Mouse (Mus musculus): ENCODE measurements at regions not wholly inside any gene's neighbourhood (a gene's known extent, or its start where the extent isn't known, plus 50 kb on each side); places are given as distances from the start of the nearest gene placed in this dataset.

DNA sequence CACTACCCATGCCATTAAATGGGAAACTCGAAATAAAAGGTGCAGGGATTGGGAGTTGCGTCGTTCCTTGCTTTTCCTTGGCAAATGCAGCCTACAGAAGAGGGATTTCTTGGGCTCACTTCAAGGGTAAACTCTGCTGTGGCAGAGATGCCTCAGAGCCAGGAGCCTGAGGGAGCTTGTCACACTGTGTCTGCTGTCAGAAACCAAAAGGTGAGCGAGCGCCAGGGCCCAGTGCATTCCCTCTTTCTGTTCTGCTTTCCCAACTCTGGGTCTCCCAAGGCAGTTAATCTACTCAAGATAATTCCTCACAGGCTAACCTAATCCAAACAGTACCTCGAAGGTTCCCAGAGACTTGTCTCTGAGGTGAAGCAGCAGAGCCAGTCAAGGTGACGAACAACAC lies 179.5 kb downstream of the Ttc8 start:
- Histone ChIP-seq H3K4me3 (no peak overlapping the region), H3K9me3 (no peaks in the 10 kb centered on the region), H3K4me1 (no peaks in the 10 kb centered on the region; the same call in 1 of the 2 replicates), H3K27me3 (peaks cover 9% of the 10 kb centered on the region), H3K36me3 (no peaks in the 10 kb centered on the region), H3K9ac (replicated peaks) (no peak overlapping the region), H3K27ac (replicated peaks) (no peak overlapping the region), H3K4me2 (replicated peaks) (no peak overlapping the region)
- ATAC-seq (ENCODE audit: low FRiP score, low read depth): no peak
- WGBS: 86% methylated on average over 7 of the region's 7 CpGs

DNA sequence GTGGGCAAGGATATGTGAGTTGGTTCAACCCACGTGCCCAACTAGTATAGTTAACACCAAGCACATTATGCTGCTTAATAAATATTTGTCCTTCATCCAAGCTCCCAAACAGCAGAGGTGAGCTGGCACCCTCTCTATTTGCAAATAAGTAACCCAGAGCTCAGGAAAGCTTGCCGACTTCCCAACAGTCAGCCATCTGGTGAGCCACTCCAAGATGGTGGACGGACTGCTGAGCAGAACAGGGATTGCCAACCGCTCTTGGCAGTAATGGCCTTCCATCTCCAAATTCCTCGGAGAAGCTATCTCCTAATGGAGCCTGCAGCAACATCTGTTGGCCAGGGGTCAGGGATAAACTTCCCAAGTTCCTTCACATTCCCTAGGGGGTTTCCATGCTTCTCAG lies 188.2 kb downstream of the Ttc8 start:
- Histone ChIP-seq H3K27me3 (no peaks in the 10 kb centered on the region), H3K36me3 (no peaks in the 10 kb centered on the region), H3K27ac (replicated peaks) (no peak overlapping the region), H3K4me1 (no peaks in the 10 kb centered on the region), H3K9ac (replicated peaks) (no peak overlapping the region), H3K4me3 (no peak overlapping the region), H3K4me2 (replicated peaks) (no peak overlapping the region), H3K9me3 (peaks cover 12% of the 10 kb centered on the region; the same call in 1 of the 2 replicates)
- 90% methylated on average over 5 of the region's 5 CpGs for WGBS
- no peak for ATAC-seq (ENCODE audit: low FRiP score, low read depth)

DNA sequence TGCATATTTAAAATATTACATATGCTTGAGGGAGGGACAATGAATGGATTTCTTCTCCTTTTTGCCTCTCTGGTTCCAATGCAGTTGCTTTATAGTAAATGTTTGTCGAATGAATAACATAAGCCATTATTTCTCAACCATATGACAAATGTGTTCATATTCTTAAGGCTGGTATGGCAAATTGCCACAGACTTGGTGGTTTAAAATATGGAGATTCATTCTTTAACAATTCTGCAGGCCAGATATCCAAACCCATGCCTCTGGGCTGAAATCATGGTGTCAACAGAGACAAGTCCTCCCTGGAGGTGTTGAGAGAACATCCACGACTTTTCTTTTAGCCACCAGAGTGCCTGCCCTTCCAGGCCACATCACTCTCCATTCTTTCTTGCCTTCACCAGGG lies 193.4 kb downstream of the Ttc8 start:
- WGBS: 88% methylated on average over 2 of the region's 2 CpGs
- no peak overlapping the region for H3K4me3 ChIP-seq
- 0 out of 2 replicates have a peak, but pooled peaks cover 3% of the 10 kb centered on the region for H3K9me3 ChIP-seq

DNA sequence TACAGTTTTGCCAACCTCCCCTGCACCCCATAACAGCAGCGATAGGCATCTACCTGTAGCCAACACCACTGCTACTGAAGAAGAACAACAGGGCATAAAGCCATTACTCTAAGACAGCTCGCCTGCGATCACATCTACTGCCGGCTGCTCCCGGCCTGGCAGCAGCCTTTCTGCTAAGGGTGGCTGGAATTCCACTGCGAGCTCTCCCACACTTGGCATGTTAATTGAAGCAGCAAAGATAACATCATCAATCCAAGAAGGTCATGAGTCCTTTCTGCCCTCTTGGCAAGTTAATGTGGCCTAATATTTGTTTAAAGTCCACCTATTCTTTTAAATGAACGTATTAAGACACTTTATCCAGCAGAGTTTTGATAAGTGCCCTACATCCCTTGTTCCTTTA lies 196.1 kb downstream of the Ttc8 start:
- Histone ChIP-seq H3K4me3 (no peak overlapping the region), H3K9me3 (no peaks in the 10 kb centered on the region), H3K27me3 (no peaks in the 10 kb centered on the region), H3K4me1 (no peaks in the 10 kb centered on the region), H3K4me2 (replicated peaks) (no peak overlapping the region), H3K27ac (replicated peaks) (no peak overlapping the region), H3K36me3 (no peaks in the 10 kb centered on the region), H3K9ac (replicated peaks) (no peak overlapping the region)
- ATAC-seq (ENCODE audit: low FRiP score, low read depth): no peak
- WGBS: 79% methylated on average over 7 of the region's 7 CpGs

More for the DNA sequence above, 193.4 kb downstream of the Ttc8 start:
- Histone ChIP-seq H3K27ac (replicated peaks) (no peak overlapping the region), H3K4me1 (no peaks in the 10 kb centered on the region), H3K36me3 (no peaks in the 10 kb centered on the region), H3K4me2 (replicated peaks) (no peak overlapping the region), H3K27me3 (no peaks in the 10 kb centered on the region), H3K9ac (replicated peaks) (no peak overlapping the region)
- no peak for ATAC-seq (ENCODE audit: low FRiP score, low read depth)

DNA sequence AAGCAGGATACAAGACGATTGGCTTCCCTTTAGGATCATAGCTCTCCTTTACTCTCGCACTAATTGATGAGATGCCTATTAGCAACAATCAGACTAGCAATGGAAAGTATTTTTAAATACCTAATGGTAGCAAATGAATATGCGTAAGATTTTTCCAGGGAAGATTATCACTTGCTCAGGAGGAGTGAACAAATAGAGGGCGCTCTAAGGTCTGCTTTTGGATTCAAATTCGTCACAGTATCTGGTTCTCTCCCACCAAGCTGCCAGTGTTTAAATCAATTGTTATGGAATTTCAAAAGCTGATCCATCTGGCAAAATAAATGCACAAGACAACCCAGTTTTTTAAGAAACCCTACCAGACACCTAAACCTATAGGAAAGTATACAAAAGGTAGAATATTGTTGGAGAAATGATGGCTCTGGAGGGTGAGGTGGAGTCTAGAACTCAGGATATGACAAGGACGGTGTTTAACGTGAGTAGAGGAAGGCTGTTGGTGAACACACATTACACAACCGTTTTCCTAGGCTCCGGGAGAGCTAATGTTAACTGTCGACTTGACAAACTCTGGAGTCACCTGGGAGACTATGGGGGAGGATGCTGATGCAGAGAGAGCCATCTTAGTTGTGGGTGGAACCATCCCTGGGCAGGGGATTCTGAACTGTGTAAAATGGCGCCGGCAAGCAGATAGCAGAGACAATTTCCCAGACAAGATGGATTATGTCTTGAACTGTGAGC lies 198.2 kb downstream of the Ttc8 start:
- H3K9ac ChIP-seq (replicated peaks): no peak overlapping the region
- H3K27ac ChIP-seq (replicated peaks): no peak overlapping the region
- H3K4me2 ChIP-seq (replicated peaks): no peak overlapping the region
- H3K4me3 ChIP-seq: no peak overlapping the region
- H3K36me3 ChIP-seq: no peaks in the 10 kb centered on the region
- no peaks in the 10 kb centered on the region for H3K9me3 ChIP-seq
- 91% methylated on average over 12 of the region's 12 CpGs for WGBS
- H3K4me1 ChIP-seq: no peaks in the 10 kb centered on the region
- no peaks in the 10 kb centered on the region for H3K27me3 ChIP-seq
- no peak for ATAC-seq (ENCODE audit: low FRiP score, low read depth)

DNA sequence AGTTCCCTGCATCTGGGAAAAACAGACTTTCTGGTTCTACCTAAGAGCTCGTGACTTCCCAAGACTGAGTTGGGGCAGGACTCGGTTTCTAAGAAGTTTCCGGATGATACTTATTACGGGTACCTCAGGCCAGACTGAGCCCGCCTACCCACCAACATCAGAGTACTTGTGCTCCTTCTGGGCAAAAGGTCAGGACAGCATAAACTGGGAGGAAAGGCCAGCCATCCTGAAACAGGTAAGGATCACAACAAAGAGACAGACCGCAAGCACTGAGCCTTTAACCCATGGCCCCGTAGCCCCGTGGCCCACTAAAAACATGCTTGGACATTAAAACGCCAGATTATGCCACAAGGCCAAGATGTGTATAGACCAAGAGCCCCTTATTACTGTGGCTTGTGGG lies 199.6 kb downstream of the Ttc8 start:
- Histone ChIP-seq H3K27ac (replicated peaks) (no peak overlapping the region), H3K4me2 (replicated peaks) (no peak overlapping the region), H3K9me3 (no peaks in the 10 kb centered on the region), H3K9ac (replicated peaks) (no peak overlapping the region), H3K36me3 (no peaks in the 10 kb centered on the region), H3K4me3 (no peak overlapping the region), H3K27me3 (no peaks in the 10 kb centered on the region), H3K4me1 (no peaks in the 10 kb centered on the region)
- no peak for ATAC-seq (ENCODE audit: low FRiP score, low read depth)
- 85% methylated on average over 9 of the region's 9 CpGs for WGBS

DNA sequence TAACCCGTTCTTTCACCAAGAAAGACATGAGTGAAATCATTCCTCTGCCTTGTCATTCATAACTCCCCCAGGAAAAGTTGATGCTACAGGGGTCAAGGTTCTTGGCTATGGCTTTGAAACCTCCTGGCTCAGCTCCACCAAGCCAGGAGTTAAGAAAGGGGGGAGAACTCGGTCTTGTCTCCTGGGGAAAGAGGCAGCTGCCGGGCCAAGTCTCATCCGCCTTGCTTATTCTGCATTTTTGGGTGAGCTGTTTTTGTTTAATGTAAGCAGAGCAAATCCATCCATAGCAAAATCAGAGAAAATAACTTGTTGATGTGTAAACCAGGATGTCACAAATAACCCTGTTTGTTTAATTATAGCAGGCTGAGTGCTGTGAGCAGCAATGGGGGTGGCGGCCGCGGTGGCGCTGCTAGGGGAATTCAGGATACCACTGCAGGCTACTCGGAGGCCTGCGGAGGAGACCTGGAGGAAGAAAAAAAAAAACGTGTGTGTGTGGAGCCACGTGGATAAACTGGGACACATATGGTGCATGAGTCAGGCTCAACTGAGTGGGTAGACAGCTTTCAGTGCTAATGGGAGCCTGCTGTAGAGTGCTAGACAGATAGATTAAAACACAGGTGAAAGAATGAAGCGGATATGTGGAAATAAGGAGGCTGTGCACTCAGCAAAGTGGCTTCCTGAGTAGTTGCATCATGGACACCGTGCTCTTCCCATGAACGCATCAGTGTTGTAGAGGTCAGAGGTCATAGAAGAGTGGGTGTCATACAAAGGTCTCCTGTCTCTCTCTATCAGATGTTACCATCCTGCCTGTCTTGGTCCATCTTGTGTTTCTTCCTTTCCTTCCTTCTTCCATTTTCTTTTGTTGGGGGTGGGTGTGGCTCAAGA lies 203.5 kb downstream of the Ttc8 start:
- Histone ChIP-seq H3K27ac (replicated peaks) (no peak overlapping the region), H3K9me3 (no peaks in the 10 kb centered on the region), H3K36me3 (no peaks in the 10 kb centered on the region), H3K27me3 (no peaks in the 10 kb centered on the region), H3K9ac (replicated peaks) (no peak overlapping the region), H3K4me1 (no peaks in the 10 kb centered on the region), H3K4me3 (no peak overlapping the region), H3K4me2 (replicated peaks) (no peak overlapping the region)
- ATAC-seq (ENCODE audit: low FRiP score, low read depth): no peak
- 84% methylated on average over 15 of the region's 15 CpGs for WGBS

DNA sequence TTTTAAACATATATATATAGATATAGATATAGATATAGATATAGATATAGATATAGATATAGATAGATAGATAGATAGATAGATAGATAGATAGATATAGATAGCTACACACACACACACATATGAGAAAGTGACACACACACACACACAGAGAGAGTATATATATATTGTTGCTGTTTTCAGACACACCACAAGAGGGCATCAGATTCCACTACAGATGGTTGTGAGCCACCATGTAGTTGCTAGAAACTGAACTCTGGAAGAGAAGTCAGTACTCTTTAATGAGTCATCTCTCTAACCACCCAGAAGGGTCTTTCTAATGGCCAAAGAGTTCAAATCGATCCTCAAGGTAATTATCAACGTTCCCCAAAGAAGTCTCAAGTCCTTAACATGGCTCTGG lies 205.8 kb downstream of the Ttc8 start:
- H3K9ac ChIP-seq (replicated peaks): no peak overlapping the region
- H3K27ac ChIP-seq (replicated peaks): no peak overlapping the region
- H3K4me2 ChIP-seq (replicated peaks): no peak overlapping the region
- no peak for ATAC-seq (ENCODE audit: low FRiP score, low read depth)
- H3K9me3 ChIP-seq: no peaks in the 10 kb centered on the region
- WGBS: 97% methylated on average over 2 of the region's 2 CpGs
- H3K36me3 ChIP-seq: no peaks in the 10 kb centered on the region
- no peaks in the 10 kb centered on the region for H3K27me3 ChIP-seq
- H3K4me1 ChIP-seq: no peaks in the 10 kb centered on the region
- H3K4me3 ChIP-seq: no peak overlapping the region
